Mouse (Mus musculus) ES-E14 (cell line): ENCODE results near the gene Ezh1. TPM values are rescaled to one million over a fixed set of nuclear protein-coding genes. Genes with fewer than 3 reads are reported as not detected.

Source experiments
- DNase-seq: peaks from one replicate; pipeline ENCODE4 v3.0.0-alpha.2; 2013; ENCODE audit warnings: low read depth, low spot score
- H3K27ac ChIP-seq: 2 replicates; pipeline ENCODE4 v1.5.1; 2012; ENCODE audit warnings: low read depth, mild to moderate bottlenecking, low read length, moderate library complexity, mixed read lengths; ENCODE audit not compliant: poor library complexity, insufficient read depth, severe bottlenecking
- H3K36me3 ChIP-seq: 2 replicates; pipeline ENCODE4 v1.6.1; 2012; ENCODE audit warnings: mild to moderate bottlenecking, low read length, moderate library complexity, mixed read lengths; ENCODE audit not compliant: control insufficient read depth, poor library complexity, insufficient read depth, severe bottlenecking
- H3K4me1 ChIP-seq, 2 experiments: fragments of 150-350 bp in 1 of 2; sonication (generic) in 1 of 2; 2 replicates each; pipeline ENCODE4 v1.6.1; 2012; ENCODE audit warnings: low read length in 2 of 2, mild to moderate bottlenecking in 1 of 2, mixed read lengths in 1 of 2; ENCODE audit not compliant: control insufficient read depth in 2 of 2, insufficient read depth in 2 of 2, poor library complexity in 1 of 2
- H3K4me3 ChIP-seq, 2 experiments: fragments of 150-350 bp in 1 of 2; sonication (generic) in 1 of 2; 2 replicates each; pipeline ENCODE4 v1.5.1; 2012; ENCODE audit warnings: low read length in 2 of 2, low read depth in 1 of 2, mild to moderate bottlenecking in 1 of 2, mixed read lengths in 1 of 2; ENCODE audit not compliant: insufficient read depth in 1 of 2, poor library complexity in 1 of 2, severe bottlenecking in 1 of 2
- H3K9ac ChIP-seq: 2 replicates; pipeline ENCODE4 v1.6.1; 2012; ENCODE audit warnings: low read depth, mild to moderate bottlenecking, low read length, mixed read lengths; ENCODE audit not compliant: poor library complexity, insufficient read depth, severe bottlenecking
- H3K9me3 ChIP-seq: fragments of 150-350 bp; sonication (generic); 2 replicates; pipeline ENCODE4 v1.6.1; 2012; ENCODE audit warnings: low read depth, mild to moderate bottlenecking, low read length; ENCODE audit not compliant: control insufficient read depth, insufficient read depth
- CHD2 ChIP-seq: IDR thresholded peaks from 2 replicates; pipeline ENCODE4 v1.6.1; 2014; ENCODE audit warnings: mild to moderate bottlenecking, low read depth, low read length, inconsistent platforms
- HCFC1 ChIP-seq: IDR thresholded peaks from 2 replicates; pipeline ENCODE4 v1.6.1; 2012; ENCODE audit warnings: low read length, inconsistent platforms, borderline replicate concordance; ENCODE audit not compliant: insufficient read depth
- MAFK ChIP-seq: IDR thresholded peaks from 2 replicates; pipeline ENCODE4 v1.6.1; 2014; ENCODE audit warnings: mild to moderate bottlenecking, low read depth, low read length, inconsistent platforms; ENCODE audit not compliant: insufficient read depth
- ZC3H11A ChIP-seq: IDR thresholded peaks from 2 replicates; pipeline ENCODE4 v1.6.1; 2012; ENCODE audit warnings: low read depth, mild to moderate bottlenecking, inconsistent platforms, low read length, borderline replicate concordance
- ZNF384 ChIP-seq: IDR thresholded peaks from 2 replicates; pipeline ENCODE4 v1.6.1; 2012; ENCODE audit warnings: low read depth, low read length, inconsistent platforms
- in situ Hi-C, 2 experiments: fragments of 600-800 bp; cut with MboI; formaldehyde crosslinking; loops; one replicate each; pipeline ENCODE4 v1.15.1; 2025; ENCODE audit warnings: low sequenced_read_pairs in 2 of 2, inconsistent platforms in 1 of 2; ENCODE audit not compliant: unreplicated experiment in 2 of 2
- total RNA-seq: library from RNA; depleted of rRNA; stranded (reverse); fragments of 300-350 nt; gene quantifications from 2 replicates; pipeline ENCODE4 v1.2.3, GENCODE M21; 2012

Ezh1 gene
- total RNA-seq, 1 experiment, result 18.3 TPM

DNA sequence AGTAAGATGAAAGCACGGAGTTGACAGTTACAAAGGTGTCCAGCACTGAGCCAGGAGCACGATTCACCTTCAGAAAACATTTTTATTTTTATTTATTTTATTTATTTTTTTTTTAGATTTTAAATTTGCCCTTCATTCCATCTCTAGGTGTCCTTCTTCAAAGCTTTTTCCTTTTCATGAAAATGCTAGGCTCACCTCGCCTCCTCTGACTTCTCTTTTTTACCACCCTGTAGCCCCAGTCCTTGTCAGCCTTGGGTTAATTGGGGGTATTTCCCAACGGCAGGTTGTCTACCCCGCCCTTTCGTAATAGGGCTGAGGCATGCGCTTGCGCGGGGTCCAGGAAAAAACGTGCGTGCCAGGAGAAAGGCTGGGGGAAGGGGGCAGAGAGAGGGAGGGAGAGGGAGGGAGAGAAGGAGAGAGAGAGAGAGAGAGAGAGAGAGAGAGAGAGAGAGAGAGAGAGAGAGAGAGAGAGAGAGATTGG lies 50.6 kb downstream of the Ezh1 start:
- peak overlapping the region; percentile 35 to 49; a peak in 2 of 4 replicates for H3K4me3 ChIP-seq
- no peak overlapping the region for H3K9ac ChIP-seq

DNA sequence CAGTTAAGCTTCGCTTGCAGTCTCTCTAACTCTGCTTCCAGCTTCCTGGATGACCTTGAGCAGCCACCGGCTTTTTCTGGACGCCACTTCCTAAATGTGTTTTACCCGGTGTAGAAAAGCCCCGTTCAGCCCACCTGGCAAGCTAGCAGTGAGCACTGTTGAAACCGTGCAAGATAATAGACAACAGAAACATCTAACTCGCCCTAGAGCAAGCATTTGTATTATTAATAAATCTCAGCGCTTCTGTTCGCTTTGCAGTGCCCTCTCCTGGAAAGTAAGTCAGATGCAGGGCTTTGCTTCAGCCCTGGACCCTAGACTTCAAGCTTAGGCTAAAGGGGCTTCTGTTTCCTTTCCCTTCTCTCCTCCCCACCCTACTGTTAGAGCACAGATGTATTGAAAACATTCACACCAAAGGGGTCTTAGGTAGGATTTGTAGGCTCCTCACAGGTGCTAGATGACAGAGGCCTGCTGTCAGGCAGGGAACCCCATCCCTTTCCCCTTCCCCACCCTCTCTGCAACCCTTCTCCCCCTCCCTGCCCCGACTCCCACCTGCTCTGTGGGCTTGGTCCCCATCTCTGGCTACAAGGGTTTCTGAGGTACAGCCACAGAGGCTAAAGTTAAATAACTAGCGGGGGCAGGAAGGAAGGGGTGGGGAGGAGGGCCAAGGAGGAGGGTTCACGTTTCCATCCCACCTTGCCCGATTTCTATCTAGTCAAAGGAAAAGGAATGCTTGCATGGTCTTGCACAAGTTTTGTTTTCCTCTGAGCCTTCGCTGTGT lies 51.2 kb downstream of the Ezh1 start, which contains the start of gene Ccr10:
Gene Ccr10, minus strand, starts transcription at position 593 of the 778 bp plus-strand sequence.
- H3K4me3 ChIP-seq, result peak within 1 kb of the TSS; percentile 35 to 49; a peak in 2 of 4 replicates
- no peak within 1 kb of the TSS for H3K9ac ChIP-seq
- no peak within 1 kb of the TSS for H3K27ac ChIP-seq
- H3K9me3 ChIP-seq, result no peaks in the 10 kb centered on the region
- H3K4me1 ChIP-seq, result peaks cover 0 to 9% of the 10 kb centered on the region in 2 experiments; a peak in 1 of 4 replicates
- no peaks in the 10 kb centered on the region for H3K36me3 ChIP-seq
- no peak for TF ChIP-seq ZC3H11A
- TF ChIP-seq ZNF384, result no peak
- no peak for TF ChIP-seq HCFC1
- no peak for TF ChIP-seq CHD2
- no peak for TF ChIP-seq MAFK
- in situ Hi-C loops, result no loop called here
- DNase-seq, result no peak

More for the DNA sequence above, 50.6 kb downstream of the Ezh1 start:
- H3K9me3 ChIP-seq, result no peaks in the 10 kb centered on the region
- no peak for TF ChIP-seq ZNF384
- no peak for TF ChIP-seq HCFC1
- TF ChIP-seq MAFK, result no peak
- TF ChIP-seq CHD2, result no peak
- no peak for TF ChIP-seq ZC3H11A
- no peak for DNase-seq
- H3K27ac ChIP-seq, result no peak overlapping the region
- no peaks in the 10 kb centered on the region for H3K36me3 ChIP-seq
- peaks cover 0 to 6% of the 10 kb centered on the region in 2 experiments; a peak in 1 of 4 replicates for H3K4me1 ChIP-seq
- in situ Hi-C loops, result no loop called here

DNA sequence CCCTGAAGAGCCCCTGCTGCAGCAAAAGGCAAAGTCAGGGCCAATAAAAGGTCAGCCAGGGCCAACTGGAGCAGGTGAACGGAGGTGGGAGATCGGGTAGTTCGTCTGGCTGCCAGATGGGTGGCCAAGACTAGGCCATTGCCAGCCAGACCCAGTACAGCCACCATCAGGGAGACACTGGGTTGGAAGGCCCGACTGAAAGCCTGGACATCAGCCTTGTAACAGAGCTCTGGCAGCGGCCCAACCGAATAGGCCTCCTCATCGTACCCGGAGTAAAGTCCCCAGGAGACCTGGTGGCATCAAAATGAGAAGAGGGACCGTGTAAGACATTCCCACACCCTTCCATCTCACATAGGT lies 51.9 kb downstream of the Ezh1 start:
- in situ Hi-C loops, result no loop called here

GRCm38 (mm10) chr11:101173631-101174388 lies 52.5 kb downstream of the Ezh1 start:
- H3K4me1 ChIP-seq, result peaks cover 0 to 9% of the 10 kb centered on the region in 2 experiments; a peak in 1 of 4 replicates
- H3K27ac ChIP-seq, result no peak overlapping the region
- no peaks in the 10 kb centered on the region for H3K9me3 ChIP-seq
- H3K36me3 ChIP-seq, result no peaks in the 10 kb centered on the region
- TF ChIP-seq HCFC1 (0 out of 2 replicates have a peak, but pooled peaks have one; percentile 19), MAFK (no peak)
- peak overlapping the region; percentile 19; the same call in 1 of the 2 replicates for H3K9ac ChIP-seq
- in situ Hi-C loops, result no loop called here
- DNase-seq, result peak; percentile 65
- H3K4me3 ChIP-seq, result peak overlapping the region; percentile 17 to 30; a peak in 3 of 4 replicates

More for the DNA sequence above, 51.9 kb downstream of the Ezh1 start:
- Histone ChIP-seq H3K27ac (no peak overlapping the region), H3K9ac (no peak overlapping the region), H3K4me1 (peaks cover 0 to 9% of the 10 kb centered on the region in 2 experiments; a peak in 1 of 4 replicates), H3K9me3 (no peaks in the 10 kb centered on the region), H3K4me3 (peak overlapping the region in 1 of 2 experiments; percentile 17; a peak in 1 of 4 replicates), H3K36me3 (no peaks in the 10 kb centered on the region)
- DNase-seq, result no peak
- no peak for TF ChIP-seq MAFK
- no peak for TF ChIP-seq ZNF384
- TF ChIP-seq CHD2, result no peak
- no peak for TF ChIP-seq ZC3H11A
- TF ChIP-seq HCFC1, result no peak
